Mouse (Mus musculus) embryonic fibroblast, embryonic 13.5 days (primary cell): ENCODE results near the gene Ppp2r1b.

Experiments
- CTCF ChIP-seq: IDR thresholded peaks from 2 replicates; pipeline ENCODE4 v1.5.1; 2011; ENCODE audit warnings: mild to moderate bottlenecking, control low read depth, low read length, moderate library complexity, borderline replicate concordance; ENCODE audit not compliant: insufficient read depth
- POLR2A ChIP-seq: IDR thresholded peaks from 2 replicates; pipeline ENCODE4 v1.6.1; 2011; ENCODE audit warnings: low read depth, mild to moderate bottlenecking, control low read depth, low read length, moderate library complexity

- no peak for TF ChIP-seq POLR2A
- no peak for TF ChIP-seq CTCF
These were observed 37.1 kb downstream of the Ppp2r1b start for GRCm38 (mm10) chr9:50882183-50882582.
